Mouse (Mus musculus): ENCODE measurements around the gene Camsap2.

Camsap2 gene

DNA sequence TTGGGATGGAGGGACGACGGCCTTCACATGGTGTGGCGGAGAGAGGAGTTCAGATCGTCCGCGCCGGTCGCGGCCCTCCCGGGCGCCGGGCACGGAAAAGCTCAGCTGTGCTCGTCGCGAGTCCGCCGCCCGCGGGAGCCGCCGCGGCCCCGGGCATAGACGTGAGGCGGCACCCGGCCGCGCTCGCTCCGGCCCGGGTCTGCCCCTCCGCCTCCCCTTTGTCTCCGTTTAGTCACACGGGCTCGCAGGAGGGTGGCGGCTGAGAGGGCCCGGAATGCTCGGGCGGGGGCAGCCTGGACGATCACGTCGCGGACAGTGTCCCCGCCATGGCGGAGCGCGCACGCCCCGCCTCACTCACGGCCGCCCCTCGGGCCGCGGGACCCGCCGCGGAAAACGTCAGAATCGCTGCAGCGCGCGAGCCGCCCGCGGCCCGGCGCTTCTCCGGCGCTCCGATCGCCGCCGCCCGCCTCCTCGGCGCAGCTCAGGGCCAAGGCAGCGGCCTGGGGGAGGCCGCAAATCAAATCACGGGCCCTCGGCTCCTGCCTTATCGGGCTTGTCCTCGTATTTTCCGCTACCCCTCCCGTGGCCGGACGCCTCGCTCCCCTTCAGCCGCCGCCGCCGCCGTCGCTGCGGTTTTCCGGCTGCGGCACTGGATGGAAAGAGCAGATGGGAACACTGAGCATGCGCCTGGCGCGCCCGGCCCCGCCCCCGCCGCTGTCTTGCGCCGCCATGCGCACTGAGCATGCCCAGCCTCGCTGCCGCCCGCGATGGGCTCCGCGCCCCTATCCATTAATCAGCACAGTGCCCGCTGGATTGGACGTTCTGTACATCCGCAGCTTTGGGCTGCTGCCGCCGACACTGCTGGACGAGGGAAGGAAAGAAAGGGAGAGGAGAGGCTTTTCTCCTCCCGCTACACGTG, at the start of gene Camsap2:
Camsap2 (minus strand) TSS at position 651 of the 919 bp plus-strand sequence.
- DNase-seq (ENCODE audit: low spot score in 2 of 2), result peak; percentile 87 to 91

DNA sequence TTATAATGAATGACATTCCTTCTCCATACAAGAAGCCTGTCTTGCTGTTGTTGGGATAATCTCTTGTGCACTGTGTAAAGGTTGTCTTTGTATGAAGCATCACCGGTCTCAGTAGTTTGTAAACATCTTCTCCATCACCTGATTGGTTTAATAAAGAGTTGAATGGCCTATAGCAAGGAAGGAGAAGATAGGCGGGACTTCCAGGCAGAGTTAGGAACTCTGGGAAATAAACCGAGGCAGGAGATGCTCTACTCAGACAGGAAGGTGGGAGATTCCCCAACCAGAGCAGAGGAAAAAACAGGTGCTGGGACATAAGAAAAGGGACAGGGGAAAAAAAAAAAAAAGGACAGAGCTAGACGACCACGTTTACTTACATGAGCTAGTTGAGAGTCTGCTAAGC, 49.2 kb upstream of the Camsap2 start:
- no peak for DNase-seq (ENCODE audit: low spot score in 2 of 2)

- DNase-seq (ENCODE audit: low spot score in 2 of 2), result no peak
These were observed 48.6 kb upstream of the Camsap2 start for GRCm38 (mm10) chr1:136394506-136394905.

DNA sequence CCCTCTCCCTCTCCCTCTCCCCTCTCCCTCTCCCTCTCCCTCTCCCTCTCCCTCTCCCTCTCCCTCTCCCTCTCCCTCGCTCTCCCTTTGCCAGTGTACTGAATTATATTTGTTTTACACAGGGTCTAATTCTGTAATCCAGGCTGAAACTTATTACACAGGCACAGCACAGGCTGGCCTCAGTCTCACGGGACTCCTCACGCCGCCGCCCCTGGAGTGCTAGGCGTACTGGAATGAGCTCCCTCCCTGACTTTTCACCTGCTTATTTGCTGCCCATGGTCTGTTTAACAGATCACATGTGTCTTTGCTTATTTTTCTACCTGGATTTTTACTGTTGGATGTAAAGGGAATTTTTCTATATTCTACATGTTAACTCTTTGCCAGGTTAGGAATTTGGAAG, 41.0 kb upstream of the Camsap2 start:
- DNase-seq (ENCODE audit: low spot score in 2 of 2), result no peak

DNA sequence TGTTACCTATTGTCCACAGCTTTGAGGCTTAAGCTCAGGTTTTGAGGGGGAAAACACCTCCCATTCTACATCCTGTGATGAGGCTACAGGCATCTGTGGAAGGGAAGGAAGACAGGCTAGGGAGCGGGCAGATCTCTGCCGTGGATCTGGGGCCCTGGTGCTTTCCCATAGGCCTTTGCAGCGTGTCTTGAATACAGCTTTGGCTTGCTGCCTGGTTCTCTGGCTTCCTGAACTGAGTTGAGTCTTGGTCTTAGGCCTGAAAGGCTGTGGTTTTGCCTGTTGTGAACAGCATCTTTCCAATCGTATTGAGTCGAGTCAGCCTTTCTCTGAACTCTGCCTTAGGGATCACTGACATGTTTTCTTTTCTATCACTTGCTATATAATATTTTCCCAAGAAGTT, 35.7 kb upstream of the Camsap2 start:
- no peak for DNase-seq (ENCODE audit: low spot score in 2 of 2)

- no peak for DNase-seq (ENCODE audit: low spot score in 2 of 2)
These were observed 35.3 kb upstream of the Camsap2 start for GRCm38 (mm10) chr1:136381169-136381568.

DNA sequence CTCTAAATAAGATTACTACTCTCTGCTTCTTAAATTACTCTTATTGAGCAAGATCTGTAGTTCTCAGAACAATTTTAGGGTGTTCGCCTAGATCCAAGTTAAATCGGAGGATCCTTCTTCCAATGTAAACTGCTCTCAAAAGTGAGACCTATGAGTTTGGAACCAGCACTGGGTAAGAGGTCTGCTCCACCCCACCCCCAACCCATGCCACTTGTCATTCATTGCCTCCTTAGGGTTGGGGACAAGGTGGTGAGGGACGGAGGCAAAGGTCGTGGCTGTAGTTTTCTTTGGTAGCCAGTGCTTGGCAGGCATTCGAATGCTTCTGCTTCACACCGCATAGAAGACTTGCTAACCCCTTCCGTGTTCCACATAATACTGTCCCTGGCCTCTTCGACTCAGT, 34.7 kb upstream of the Camsap2 start:
- no peak for DNase-seq (ENCODE audit: low spot score in 2 of 2)

GRCm38 (mm10) chr1:136380161-136380560, 34.3 kb upstream of the Camsap2 start:
- DNase-seq (ENCODE audit: low spot score in 2 of 2), result no peak

DNA sequence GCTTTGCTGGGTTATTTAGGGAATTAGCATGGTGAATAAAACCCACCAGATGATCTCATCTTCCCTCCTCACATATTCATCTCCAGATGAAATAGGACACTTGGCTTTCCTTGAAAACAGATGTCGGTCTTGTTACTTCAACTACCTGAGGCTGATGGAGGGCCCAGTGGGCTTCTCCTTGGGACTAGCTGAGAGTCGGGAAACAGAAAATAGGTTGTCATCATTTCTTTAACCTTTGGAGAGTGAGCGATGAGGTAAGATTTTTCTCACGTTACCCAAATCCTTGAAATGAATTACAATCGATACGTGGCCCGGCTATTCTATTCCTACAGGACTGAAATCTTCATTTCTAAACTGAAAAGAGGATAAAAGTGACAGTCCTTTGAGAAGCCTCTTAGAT, 33.4 kb upstream of the Camsap2 start:
- DNase-seq (ENCODE audit: low spot score in 2 of 2), result no peak

DNA sequence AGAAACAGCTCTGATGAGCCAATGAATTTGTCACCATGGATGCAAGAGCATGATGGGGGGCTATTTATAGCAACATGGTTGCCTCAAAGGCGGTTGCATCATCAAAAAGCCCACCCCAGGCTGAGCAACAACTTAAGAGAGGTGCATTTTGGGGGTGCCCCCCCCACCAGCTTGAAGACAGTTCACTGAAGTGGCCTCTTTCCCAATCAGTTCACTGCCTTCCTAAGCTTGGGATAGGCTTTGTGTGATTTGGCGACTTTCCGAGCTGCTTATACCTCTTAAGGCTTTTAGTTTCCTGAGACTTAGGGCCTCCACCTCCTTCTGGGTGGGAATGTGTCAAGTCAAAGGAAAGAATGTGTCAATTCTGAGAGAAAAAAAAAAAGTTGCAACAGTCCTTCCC, 20.1 kb upstream of the Camsap2 start:
- DNase-seq (ENCODE audit: low spot score in 2 of 2), result no peak

DNA sequence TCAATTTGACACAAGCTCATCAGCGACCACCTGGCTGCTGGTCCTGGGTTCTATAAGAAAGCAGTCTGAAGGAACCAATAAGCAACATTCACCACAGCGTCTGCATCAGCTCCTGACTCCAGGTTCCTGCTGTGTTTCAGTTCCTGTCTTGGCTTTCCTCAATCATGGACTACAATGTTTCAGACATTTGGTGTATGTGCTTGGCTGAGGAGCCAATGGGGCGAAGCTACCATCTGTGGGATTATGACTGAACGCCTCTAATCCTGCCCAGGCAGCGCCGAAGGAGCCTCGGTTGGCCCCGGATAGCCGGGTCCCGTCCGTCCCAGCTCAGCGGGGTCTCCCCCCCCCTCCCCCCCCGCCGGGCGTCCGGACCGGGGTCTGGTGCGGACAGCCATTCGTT, 18.8 kb upstream of the Camsap2 start:
- peak; percentile 52 to 67 for DNase-seq (ENCODE audit: low spot score in 2 of 2)

- no peak for DNase-seq (ENCODE audit: low spot score in 2 of 2)
These were observed 17.1 kb upstream of the Camsap2 start for GRCm38 (mm10) chr1:136363035-136363434.

DNA sequence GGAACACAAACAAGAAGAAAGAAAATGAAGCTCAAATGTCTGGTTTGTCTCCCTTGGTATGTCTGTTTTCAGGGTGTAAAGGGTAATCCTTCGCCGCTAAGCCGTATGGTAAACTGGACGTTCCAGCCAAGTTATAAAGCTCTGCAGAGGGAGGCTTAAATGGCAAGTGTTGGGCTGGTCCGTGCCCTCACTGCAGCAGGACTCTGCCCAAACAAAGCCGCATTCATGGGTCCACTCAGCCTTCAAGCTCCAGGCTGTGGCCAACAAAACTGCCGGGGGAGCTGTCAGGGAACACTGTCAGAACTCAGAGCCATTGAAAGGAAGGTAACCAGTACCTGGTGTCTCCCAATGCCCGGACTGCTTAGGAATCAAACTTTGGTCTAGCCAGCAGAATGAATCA, 16.7 kb upstream of the Camsap2 start:
- no peak for DNase-seq (ENCODE audit: low spot score in 2 of 2)

DNA sequence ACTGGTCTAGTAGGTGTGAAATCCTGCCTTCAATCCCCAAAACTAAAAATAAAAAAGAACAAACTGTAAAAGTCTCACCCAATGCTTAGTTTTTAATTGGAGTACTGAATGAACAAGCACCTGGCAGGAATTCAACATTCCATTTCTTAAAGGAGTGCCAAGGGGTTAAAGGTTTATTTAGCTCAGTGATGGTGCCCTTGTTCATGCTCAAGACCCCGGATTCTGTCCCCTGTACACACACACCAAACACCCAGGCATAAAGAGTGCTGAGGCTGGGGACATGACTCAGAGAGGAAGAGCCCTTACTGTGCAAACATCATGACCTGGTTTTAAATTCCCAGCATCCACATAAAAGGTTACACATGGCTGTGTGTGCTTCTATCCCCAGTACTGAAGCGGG, 15.5 kb upstream of the Camsap2 start:
- DNase-seq (ENCODE audit: low spot score in 2 of 2), result no peak

GRCm38 (mm10) chr1:136360909-136361308, 15.0 kb upstream of the Camsap2 start:
- DNase-seq (ENCODE audit: low spot score in 2 of 2), result no peak

- DNase-seq (ENCODE audit: low spot score in 2 of 2), result no peak
These were observed 13.0 kb upstream of the Camsap2 start for GRCm38 (mm10) chr1:136358841-136359360.

GRCm38 (mm10) chr1:136355651-136356050, 9.7 kb upstream of the Camsap2 start:
- DNase-seq (ENCODE audit: low spot score in 2 of 2), result no peak

DNA sequence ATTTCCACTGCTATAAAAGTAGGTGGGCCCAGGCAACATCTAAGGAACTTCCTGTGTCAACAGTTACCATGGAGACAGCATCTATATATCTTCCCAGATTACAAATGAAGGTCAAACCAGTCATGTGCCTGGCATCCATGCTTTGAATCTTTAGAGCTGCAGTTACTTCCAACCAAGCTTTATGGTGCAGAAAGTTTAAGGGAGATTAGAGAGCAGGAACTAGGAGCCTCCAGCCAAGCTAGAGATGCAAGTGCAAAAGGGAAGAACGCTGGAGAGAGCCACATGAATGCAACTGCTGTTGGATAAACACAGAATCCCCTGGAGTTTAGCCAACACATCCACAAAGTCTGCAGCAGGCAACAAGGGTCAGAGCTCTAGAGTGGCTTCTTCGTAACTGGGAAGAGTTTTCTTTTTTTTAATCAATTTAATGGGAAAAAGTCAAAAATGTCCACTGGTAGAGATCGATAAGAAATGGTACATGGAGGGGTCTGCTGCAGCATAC, 4.8 kb upstream of the Camsap2 start:
- DNase-seq (ENCODE audit: low spot score in 2 of 2), result no peak

DNA sequence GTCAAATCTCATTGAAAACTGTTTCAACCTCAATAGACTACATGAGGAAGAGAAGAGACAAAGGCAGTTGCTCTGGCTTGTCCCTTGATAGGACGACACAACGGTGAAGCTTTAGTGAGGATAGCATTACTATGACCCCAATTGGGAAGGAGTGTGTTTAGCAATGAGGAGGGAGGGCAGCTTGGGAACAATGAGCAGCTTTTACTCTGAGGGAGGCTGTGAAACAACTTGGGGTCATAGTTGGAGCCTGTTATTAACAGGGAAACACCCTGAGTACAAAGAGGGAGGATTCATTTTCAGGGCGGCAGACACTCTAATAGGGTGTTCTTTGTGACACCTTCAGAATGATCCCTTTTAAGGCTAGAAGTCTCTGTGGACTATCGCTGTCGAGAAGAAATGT, 2.2 kb upstream of the Camsap2 start:
- DNase-seq (ENCODE audit: low spot score in 2 of 2), result no peak

DNA sequence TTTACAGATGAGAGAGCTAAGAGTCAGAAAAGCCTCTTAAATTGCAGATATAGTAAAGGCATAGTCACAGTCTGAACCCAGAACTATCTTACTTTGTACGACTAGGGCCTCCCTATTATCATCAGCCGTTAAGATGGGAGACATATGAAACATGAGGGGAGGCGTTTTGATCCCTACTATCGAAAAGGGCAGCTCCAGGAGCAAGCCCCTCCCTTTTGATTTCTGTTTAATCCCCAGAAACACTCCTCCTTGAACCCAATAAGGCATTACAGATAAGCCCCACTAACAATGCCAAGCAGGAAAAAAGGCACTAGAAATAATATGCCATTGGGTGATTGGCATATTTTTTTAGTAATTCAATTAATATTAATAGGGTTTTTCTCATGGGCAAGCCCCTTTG, 1.2 kb upstream of the Camsap2 start:
- no peak for DNase-seq (ENCODE audit: low spot score in 2 of 2)

DNA sequence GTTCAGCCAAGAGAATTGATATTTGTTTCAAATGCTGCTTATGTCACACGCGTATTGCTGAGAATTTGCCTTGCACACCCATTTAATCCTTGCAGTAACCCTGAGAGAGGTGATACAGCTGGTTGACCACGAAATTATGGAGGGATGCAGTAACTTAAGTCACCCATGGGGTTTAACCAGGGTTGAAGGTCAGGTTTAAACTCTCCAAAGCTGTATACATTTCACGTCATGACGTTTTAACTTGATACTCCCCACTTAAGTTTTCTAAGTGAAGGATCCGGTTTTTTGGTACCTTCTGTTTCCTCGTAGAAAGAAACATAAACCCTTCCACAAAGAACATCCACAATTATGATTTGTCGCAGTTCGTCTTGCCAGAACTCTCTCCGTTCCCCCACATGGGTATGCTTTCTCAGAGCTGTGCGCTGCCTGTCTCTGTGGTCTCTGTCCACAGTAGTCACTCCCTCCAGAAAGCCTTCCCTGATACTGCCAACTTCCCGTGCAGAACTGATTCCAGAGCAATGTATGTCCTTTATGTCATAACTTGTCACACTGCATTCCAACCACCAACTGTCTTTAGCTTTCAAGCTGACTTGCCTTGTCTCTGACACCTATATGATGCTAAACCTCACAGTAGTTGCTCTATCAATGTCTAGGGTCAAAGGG, 600 bp upstream of the Camsap2 start:
- DNase-seq (ENCODE audit: low spot score in 2 of 2), result no peak

- peak in 1 of 2 experiments; percentile 9 for DNase-seq (ENCODE audit: low spot score in 2 of 2)
These were observed 993 bp downstream of the Camsap2 start for GRCm38 (mm10) chr1:136344768-136345453.

Data from natural killer cell, adult 2 months (primary cell).